Mouse (Mus musculus): ENCODE measurements around the gene Tiam1. TPM values are rescaled to one million over a fixed set of nuclear protein-coding genes. Genes with fewer than 3 reads are reported as not detected.

Gene Tiam1
- polyA plus RNA-seq, 1 experiment from 2014 or later = 10.7 TPM

DNA sequence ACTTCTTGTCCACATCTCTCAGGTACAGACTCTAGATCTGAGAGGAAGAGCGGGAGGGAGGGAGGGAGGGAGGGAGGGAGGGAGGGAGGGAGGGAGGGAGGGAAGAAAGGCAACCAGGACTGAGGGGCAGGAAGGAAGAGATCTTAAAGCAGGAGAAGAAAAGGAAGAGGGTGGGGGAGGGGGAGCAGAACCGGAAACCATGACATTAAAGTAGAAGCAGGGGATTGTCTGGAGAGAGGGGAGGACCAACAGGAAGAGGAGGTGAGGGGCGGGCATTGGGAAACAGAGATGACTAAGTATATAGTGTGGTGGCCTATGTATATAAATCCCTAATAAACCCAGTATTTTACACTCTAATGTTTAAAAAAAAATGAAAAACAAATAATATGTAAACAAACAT, 34.1 kb downstream of the Tiam1 start:
- WGBS = 54% methylated on average over 2 of the region's 3 CpGs
- Histone ChIP-seq H3K9me3 (no peaks in the 10 kb centered on the region), H3K36me3 (0 out of 2 replicates have a peak, but pooled peaks cover 3% of the 10 kb centered on the region), H3K4me3 (no peak overlapping the region), H3K9ac (no peak overlapping the region), H3K27me3 (replicated peaks) (no peaks in the 10 kb centered on the region), H3K4me2 (no peak overlapping the region), H3K4me1 (peaks cover 10% of the 10 kb centered on the region), H3K27ac (replicated peaks) (no peak overlapping the region)
- no peak for ATAC-seq (ENCODE audit: extremely low read depth, insufficient number of reproducible peaks, low FRiP score, low TSS enrichment)

DNA sequence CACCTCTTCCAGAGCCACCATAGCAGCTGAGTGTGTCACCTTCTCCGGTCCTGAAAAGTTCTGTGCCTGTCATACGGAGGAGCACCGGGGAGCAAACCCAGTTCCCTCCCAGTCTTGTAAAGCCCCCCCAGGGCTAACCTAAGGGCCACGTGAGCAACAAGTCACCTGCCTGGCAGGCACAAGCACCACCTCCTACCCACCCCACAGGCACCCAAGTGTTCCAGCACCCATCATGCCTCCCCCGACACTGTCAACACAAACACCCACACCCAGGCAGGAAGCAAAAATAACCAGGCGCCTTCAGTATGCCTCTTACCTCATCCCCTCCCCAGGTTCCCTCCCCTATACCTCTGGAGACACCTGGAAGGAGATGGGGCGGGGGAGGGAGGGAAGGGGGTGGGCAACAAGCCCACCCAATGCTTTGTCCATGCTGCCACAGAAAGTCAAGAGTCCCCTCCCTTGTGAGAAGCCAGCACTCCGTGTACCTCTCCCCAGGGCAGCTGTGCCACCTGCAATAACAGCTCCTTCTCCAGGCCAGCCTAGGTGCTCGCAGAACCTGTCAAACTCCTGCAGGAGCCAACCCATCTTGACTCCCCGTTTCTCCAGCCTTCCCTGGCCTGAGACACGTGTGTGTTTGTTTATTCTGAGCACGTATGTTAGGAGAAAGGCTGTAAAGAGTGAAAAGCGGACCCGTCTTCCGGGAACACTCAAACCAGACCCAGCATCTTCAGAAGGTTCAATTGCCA, 38.7 kb downstream of the Tiam1 start:
- Histone ChIP-seq H3K36me3 (0 out of 2 replicates have a peak, but pooled peaks cover 3% of the 10 kb centered on the region), H3K9ac (no peak overlapping the region), H3K4me1 (peaks cover 15% of the 10 kb centered on the region), H3K4me2 (no peak overlapping the region), H3K27me3 (replicated peaks) (no peaks in the 10 kb centered on the region), H3K9me3 (no peaks in the 10 kb centered on the region), H3K4me3 (no peak overlapping the region), H3K27ac (replicated peaks) (no peak overlapping the region)
- ATAC-seq (ENCODE audit: extremely low read depth, insufficient number of reproducible peaks, low FRiP score, low TSS enrichment) = no peak
- 70% methylated on average over 15 of the region's 15 CpGs for WGBS

DNA sequence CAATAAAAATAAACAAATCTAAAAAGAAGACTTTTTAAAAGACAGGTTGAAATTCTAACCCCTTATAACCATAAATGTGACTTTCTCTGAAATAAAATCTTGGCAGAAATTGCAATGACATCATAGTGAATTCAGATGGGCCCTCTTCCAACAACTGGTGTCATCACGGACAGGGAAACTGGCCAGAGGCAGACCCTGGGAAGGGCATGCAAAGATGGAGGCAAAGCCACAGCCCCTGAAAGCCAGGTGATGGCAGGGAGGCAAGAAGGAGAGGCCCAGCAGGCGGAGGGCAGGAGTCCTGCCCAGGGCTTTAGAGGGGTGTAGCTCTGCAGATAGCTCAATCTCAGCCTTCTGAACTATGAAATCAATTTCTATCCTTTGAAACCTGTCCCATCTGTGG, 39.8 kb downstream of the Tiam1 start:
- no peaks in the 10 kb centered on the region for H3K9me3 ChIP-seq
- peaks cover 15% of the 10 kb centered on the region for H3K4me1 ChIP-seq
- WGBS = 73% methylated on average over 2 of the region's 2 CpGs
- H3K4me2 ChIP-seq = no peak overlapping the region
- H3K9ac ChIP-seq = no peak overlapping the region
- ATAC-seq (ENCODE audit: extremely low read depth, insufficient number of reproducible peaks, low FRiP score, low TSS enrichment) = no peak
- H3K27me3 ChIP-seq (replicated peaks) = no peaks in the 10 kb centered on the region
- 0 out of 2 replicates have a peak, but pooled peaks cover 3% of the 10 kb centered on the region for H3K36me3 ChIP-seq
- no peak overlapping the region for H3K4me3 ChIP-seq
- no peak overlapping the region for H3K27ac ChIP-seq (replicated peaks)

DNA sequence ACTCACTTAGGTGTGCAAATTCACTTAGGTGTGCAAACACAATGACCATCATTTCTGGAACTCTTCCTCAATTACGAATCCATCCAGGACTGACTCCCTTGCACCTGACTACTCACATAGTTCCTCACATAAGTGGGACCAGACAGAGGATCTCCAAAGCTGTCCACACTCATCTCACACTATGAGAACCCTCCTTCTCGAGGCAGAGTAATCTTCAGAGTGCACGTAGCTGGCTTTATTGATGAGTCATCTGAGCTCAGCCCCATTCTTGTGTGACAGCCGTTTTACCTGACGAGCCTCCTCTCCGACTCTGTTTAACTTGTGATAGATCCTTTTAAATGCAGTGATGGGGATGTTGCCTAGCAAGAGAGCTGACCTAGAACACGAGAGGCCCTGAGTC, 41.0 kb downstream of the Tiam1 start:
- 42% methylated on average over 7 of the region's 7 CpGs for WGBS
- Histone ChIP-seq H3K4me3 (no peak overlapping the region), H3K9ac (no peak overlapping the region), H3K36me3 (0 out of 2 replicates have a peak, but pooled peaks cover 2% of the 10 kb centered on the region), H3K4me2 (no peak overlapping the region), H3K27ac (replicated peaks) (no peak overlapping the region), H3K4me1 (peaks cover 18% of the 10 kb centered on the region), H3K27me3 (replicated peaks) (no peaks in the 10 kb centered on the region), H3K9me3 (no peaks in the 10 kb centered on the region)
- no peak for ATAC-seq (ENCODE audit: extremely low read depth, insufficient number of reproducible peaks, low FRiP score, low TSS enrichment)

DNA sequence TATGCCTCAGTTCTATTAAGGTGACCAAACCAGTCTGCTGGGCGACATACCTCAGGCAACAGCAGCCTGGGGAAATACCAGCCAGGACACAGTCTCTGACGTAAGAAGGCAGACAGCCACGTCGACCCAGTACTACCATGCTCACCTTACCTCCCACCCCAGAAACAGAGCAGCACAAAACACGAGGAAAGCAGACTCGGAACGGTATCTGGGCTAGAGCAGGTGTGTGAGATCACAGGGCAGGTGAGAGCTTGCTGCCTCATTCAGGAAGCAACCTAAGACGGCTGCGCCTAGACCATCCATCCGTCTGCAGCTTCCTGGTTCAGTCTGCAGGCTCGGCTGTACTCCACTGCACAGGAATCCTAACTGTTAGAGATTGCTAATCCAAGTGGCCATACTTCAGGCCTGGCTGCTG, 45.4 kb downstream of the Tiam1 start:
- no peaks in the 10 kb centered on the region for H3K9me3 ChIP-seq
- no peak for ATAC-seq (ENCODE audit: extremely low read depth, insufficient number of reproducible peaks, low FRiP score, low TSS enrichment)
- no peak overlapping the region for H3K4me2 ChIP-seq
- no peaks in the 10 kb centered on the region for H3K27me3 ChIP-seq (replicated peaks)
- WGBS = 74% methylated on average over 11 of the region's 11 CpGs
- H3K4me3 ChIP-seq = no peak overlapping the region
- no peak overlapping the region for H3K27ac ChIP-seq (replicated peaks)
- H3K36me3 ChIP-seq = no peaks in the 10 kb centered on the region
- peaks cover 19% of the 10 kb centered on the region for H3K4me1 ChIP-seq
- H3K9ac ChIP-seq = no peak overlapping the region

DNA sequence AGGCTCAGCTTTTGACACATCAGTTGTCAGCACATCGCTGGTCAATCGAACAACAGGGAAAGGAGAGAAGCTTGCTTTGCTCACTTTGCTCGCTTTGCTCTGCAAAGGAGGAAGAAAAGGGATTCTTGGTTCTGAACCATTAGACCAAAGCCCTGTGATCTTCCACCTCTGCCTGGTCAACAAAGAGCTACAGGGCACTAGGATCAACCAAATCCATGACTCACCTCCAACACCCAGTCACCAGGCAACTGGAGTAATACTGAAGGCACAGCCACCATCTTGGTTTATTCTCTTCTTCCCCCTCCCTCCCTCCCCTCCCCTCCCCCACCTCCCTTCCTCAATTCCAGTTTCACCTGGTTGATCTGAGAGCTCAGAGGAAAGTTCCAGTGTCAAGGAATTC, 45.8 kb downstream of the Tiam1 start:
- ATAC-seq (ENCODE audit: extremely low read depth, insufficient number of reproducible peaks, low FRiP score, low TSS enrichment) = no peak
- Histone ChIP-seq H3K4me3 (no peak overlapping the region), H3K9me3 (no peaks in the 10 kb centered on the region), H3K4me2 (no peak overlapping the region), H3K36me3 (no peaks in the 10 kb centered on the region), H3K27ac (replicated peaks) (no peak overlapping the region), H3K9ac (no peak overlapping the region), H3K4me1 (peaks cover 19% of the 10 kb centered on the region), H3K27me3 (replicated peaks) (no peaks in the 10 kb centered on the region)
- 79% methylated on average over 3 of the region's 3 CpGs for WGBS

DNA sequence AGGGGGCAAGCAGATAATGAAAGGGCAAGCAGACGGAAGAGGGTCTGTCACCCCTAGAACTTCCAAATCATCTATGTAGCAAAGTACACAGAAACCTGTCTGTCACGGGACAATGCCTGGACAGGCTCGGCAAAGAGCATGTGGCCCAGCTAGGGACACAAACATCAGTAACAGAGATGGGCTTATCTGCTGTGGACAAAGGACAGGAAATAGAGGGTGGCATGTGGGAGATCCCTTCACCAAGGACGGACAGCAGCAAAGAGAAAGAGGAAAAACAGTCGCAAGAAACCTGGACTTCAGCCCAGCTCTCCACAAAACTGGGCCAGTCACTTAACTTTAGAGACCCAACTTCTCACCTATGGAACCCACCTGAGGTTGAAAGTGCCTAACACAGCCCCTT, 47.6 kb downstream of the Tiam1 start:
- H3K9me3 ChIP-seq = no peaks in the 10 kb centered on the region
- H3K9ac ChIP-seq = no peak overlapping the region; the same call in 1 of the 2 replicates
- no peak overlapping the region for H3K27ac ChIP-seq (replicated peaks)
- no peak overlapping the region for H3K4me2 ChIP-seq
- no peaks in the 10 kb centered on the region for H3K27me3 ChIP-seq (replicated peaks)
- peaks cover 32% of the 10 kb centered on the region for H3K4me1 ChIP-seq
- WGBS = 30% methylated on average over 5 of the region's 5 CpGs
- no peak for ATAC-seq (ENCODE audit: extremely low read depth, insufficient number of reproducible peaks, low FRiP score, low TSS enrichment)
- no peaks in the 10 kb centered on the region for H3K36me3 ChIP-seq
- H3K4me3 ChIP-seq = no peak overlapping the region

DNA sequence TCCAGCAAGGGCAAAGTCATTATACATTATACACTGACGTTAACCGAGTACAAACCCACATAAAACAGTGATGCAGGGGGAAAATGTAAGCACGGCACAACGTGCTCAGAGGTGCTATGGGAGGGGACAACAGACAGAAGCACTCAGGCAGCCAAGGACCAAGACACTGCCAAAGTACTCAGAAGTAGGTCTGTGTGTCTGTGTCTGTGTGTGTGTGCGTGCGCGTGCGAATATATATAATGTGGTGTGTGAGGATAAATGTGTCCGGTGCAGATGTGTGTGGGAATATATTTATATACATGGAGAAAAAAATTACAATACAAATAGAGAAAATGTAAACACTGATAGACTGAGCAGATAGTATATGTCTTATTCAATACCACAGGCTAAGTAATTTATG, 50.6 kb downstream of the Tiam1 start:
- Histone ChIP-seq H3K27me3 (replicated peaks) (no peaks in the 10 kb centered on the region), H3K36me3 (no peaks in the 10 kb centered on the region), H3K4me2 (no peak overlapping the region), H3K4me1 (peaks cover 32% of the 10 kb centered on the region), H3K27ac (replicated peaks) (no peak overlapping the region), H3K4me3 (no peak overlapping the region), H3K9ac (no peak overlapping the region), H3K9me3 (no peaks in the 10 kb centered on the region)
- ATAC-seq (ENCODE audit: extremely low read depth, insufficient number of reproducible peaks, low FRiP score, low TSS enrichment) = no peak
- 84% methylated on average over 9 of the region's 9 CpGs for WGBS

DNA sequence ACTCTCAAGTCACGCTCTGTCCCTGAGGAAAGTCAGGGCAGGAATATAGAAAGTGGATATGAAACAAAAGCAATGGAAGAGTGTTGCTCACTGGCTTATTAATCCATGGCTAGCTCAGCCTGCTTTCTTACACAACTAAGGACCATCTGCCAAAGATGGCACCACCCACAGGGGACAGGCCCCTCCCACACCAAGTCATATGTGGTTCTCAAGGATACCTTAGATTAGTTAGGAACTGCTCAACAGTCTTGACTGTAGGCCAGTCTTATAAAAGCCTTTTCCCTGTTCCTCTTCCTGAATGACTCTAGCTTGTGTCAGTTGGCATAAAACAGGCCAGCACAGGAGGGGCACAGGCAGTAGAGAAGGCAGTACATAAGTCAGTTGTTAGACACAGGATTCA, 51.7 kb downstream of the Tiam1 start:
- Histone ChIP-seq H3K27me3 (replicated peaks) (no peaks in the 10 kb centered on the region), H3K27ac (replicated peaks) (no peak overlapping the region), H3K4me2 (no peak overlapping the region), H3K4me3 (no peak overlapping the region), H3K9ac (no peak overlapping the region), H3K36me3 (no peaks in the 10 kb centered on the region), H3K4me1 (peaks cover 32% of the 10 kb centered on the region), H3K9me3 (no peaks in the 10 kb centered on the region)
- 71% methylated on average over 1 of the region's 1 CpGs for WGBS
- ATAC-seq (ENCODE audit: extremely low read depth, insufficient number of reproducible peaks, low FRiP score, low TSS enrichment) = no peak

DNA sequence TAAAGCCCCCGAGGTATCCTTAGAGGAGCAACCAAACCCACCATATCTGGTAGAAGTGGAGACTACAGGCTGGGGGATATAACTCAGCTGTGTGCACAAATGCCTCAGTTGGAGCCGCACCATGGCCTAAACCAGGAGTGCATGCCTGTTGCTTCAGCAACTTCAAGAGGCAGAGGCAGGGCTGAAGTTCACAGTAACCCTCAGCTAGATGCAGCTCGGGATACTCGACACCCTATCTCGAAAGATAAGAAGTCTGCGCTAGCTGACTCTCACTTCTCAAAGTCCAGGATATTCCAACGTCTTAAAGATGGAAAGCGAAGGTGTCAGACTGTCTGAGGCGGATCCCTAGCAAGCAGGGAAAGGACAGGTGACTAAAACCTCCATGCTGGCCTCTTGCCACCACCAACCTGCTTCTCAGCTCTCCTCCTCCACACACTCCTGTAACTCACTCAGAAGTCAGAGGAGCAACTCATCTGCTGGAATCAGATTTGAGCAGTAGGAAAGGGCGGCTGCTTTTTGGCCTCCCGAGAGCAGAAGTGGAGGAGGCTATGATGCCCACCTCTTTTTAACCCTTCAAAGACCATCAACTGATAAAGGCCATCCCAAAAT, 52.4 kb downstream of the Tiam1 start:
- 0 out of 2 replicates have a peak overlapping the region, but pooled peaks have one; percentile 2 for H3K4me2 ChIP-seq
- no peak overlapping the region for H3K27ac ChIP-seq (replicated peaks)
- no peak for ATAC-seq (ENCODE audit: extremely low read depth, insufficient number of reproducible peaks, low FRiP score, low TSS enrichment)
- no peak overlapping the region for H3K9ac ChIP-seq
- no peak overlapping the region for H3K4me3 ChIP-seq
- H3K27me3 ChIP-seq (replicated peaks) = no peaks in the 10 kb centered on the region
- H3K9me3 ChIP-seq = no peaks in the 10 kb centered on the region
- no peaks in the 10 kb centered on the region for H3K36me3 ChIP-seq
- peaks cover 30% of the 10 kb centered on the region for H3K4me1 ChIP-seq
- 17% methylated on average over 11 of the region's 11 CpGs for WGBS

DNA sequence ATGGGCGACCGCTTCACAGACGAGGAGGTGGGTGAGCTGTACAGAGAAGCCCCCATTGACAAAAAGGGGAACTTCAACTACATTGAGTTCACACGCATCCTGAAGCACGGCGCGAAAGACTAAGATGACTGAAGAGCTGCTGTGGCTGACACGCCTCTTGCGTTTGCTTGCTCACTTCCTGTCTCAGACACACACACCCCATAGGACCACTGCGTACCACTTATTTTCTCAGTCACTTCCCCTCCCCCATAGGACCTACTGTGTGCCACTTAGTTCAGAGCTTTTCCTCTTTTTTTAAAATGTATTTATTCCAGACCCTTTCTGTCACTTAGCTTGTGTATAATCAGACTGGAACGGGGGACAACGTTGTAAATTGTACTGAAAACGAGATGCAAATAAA, 53.2 kb downstream of the Tiam1 start:
- ATAC-seq (ENCODE audit: extremely low read depth, insufficient number of reproducible peaks, low FRiP score, low TSS enrichment) = no peak
- WGBS = 92% methylated on average over 13 of the region's 13 CpGs
- H3K9ac ChIP-seq = no peak overlapping the region

DNA sequence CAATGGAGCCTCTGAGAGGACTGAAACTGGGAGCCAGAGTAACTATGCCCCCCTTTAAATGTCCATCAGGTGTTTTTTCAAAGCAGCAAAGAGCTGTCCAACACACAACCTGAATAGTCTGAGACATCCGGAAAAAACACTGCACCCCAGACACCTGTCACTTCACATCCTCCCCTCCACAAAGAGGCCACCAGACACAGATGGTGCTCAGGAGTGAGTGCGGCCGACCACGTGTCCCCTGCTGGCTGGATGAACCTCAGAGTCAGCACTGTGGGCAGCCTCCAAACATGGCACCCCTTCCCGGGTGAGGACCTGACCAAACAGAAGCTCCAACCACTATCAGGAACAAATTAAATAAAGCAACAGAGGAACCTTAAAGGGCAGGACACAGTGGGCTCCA, 56.3 kb downstream of the Tiam1 start:
- Histone ChIP-seq H3K4me3 (no peak overlapping the region), H3K36me3 (no peaks in the 10 kb centered on the region), H3K4me2 (no peak overlapping the region), H3K9ac (no peak overlapping the region), H3K4me1 (peaks cover 16% of the 10 kb centered on the region), H3K9me3 (no peaks in the 10 kb centered on the region), H3K27ac (replicated peaks) (no peak overlapping the region), H3K27me3 (replicated peaks) (no peaks in the 10 kb centered on the region)
- no peak for ATAC-seq (ENCODE audit: extremely low read depth, insufficient number of reproducible peaks, low FRiP score, low TSS enrichment)
- WGBS = 83% methylated on average over 5 of the region's 5 CpGs

More for the DNA sequence above, 53.2 kb downstream of the Tiam1 start:
- no peak overlapping the region for H3K27ac ChIP-seq (replicated peaks)
- H3K27me3 ChIP-seq (replicated peaks) = no peaks in the 10 kb centered on the region
- no peak overlapping the region for H3K4me2 ChIP-seq
- no peaks in the 10 kb centered on the region for H3K36me3 ChIP-seq
- H3K9me3 ChIP-seq = no peaks in the 10 kb centered on the region
- H3K4me1 ChIP-seq = peaks cover 22% of the 10 kb centered on the region
- no peak overlapping the region for H3K4me3 ChIP-seq
